Mouse (Mus musculus): ENCODE results near the gene Slbp.

Slbp gene

GRCm38 (mm10) chr5:33681044-33681443, 28.7 kb upstream of the Slbp start:
- DNase-seq (ENCODE audit: low spot score in 2 of 2), result no peak

- DNase-seq (ENCODE audit: low spot score in 2 of 2), result no peak
These were observed 25.9 kb upstream of the Slbp start for GRCm38 (mm10) chr5:33678244-33678643.

DNA sequence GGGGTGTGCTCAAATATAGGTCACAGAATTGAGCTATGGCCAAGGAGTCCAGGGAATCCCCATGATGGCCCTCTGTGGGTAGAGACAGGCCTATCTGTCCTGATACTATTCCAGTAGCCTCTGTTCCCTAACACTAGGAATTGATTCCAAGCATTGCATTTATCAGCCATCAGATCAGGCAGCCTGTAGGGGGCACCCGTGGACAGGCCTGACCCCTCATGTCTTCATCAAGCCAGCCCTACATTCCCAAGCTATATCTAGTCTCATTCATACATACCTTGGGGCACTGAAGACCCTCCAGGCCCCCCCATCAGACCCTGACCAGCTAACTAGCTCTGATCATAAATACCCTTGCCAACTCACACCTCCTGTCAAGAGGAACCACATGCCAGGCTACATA, 23.6 kb upstream of the Slbp start:
- no peak for DNase-seq (ENCODE audit: low spot score in 2 of 2)

DNA sequence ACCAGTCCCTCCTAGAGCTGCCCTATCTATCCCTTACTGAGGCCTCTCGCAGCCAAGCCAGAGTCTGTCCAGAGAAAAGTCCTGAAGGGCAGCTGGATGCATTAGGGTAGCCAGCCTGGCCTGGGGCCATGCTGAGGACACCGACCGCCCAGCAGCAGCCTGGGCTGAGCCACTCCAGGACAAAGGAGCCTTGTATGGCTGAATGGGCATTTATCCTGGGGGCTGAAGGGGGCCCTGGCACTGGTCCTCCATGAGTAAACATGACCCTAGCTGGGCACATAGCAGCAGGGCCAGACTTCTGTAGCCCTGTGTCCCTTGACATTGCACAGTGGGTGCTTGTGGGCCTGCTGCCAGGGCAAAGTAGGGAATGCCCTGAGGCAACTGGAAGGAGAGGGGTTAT, 22.1 kb upstream of the Slbp start:
- DNase-seq (ENCODE audit: low spot score in 2 of 2), result no peak

- no peak for DNase-seq (ENCODE audit: low spot score in 2 of 2)
These were observed 19.3 kb upstream of the Slbp start for GRCm38 (mm10) chr5:33671659-33672058.

DNA sequence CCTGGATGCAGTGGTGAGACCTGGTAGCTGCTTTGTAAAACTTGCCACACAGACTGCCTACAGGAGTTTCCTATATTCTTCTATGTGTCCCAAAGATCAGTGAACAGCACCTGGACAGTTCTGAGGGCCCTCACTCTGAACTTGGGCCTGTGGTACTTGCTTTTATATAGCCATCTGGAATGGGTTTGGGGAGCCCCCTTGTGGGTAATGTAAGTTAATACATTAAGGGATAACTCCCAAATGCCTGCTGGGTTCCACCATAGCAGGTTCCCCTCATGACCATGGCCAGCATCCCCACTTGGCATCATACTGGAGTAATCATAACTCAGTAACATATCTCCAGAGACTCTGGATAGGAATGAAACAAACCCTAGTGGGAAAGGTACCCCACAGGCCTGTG, 15.8 kb upstream of the Slbp start:
- no peak for DNase-seq (ENCODE audit: low spot score in 2 of 2)

GRCm38 (mm10) chr5:33658664-33659050, 6.3 kb upstream of the Slbp start:
- no peak for DNase-seq (ENCODE audit: low spot score in 2 of 2)

DNA sequence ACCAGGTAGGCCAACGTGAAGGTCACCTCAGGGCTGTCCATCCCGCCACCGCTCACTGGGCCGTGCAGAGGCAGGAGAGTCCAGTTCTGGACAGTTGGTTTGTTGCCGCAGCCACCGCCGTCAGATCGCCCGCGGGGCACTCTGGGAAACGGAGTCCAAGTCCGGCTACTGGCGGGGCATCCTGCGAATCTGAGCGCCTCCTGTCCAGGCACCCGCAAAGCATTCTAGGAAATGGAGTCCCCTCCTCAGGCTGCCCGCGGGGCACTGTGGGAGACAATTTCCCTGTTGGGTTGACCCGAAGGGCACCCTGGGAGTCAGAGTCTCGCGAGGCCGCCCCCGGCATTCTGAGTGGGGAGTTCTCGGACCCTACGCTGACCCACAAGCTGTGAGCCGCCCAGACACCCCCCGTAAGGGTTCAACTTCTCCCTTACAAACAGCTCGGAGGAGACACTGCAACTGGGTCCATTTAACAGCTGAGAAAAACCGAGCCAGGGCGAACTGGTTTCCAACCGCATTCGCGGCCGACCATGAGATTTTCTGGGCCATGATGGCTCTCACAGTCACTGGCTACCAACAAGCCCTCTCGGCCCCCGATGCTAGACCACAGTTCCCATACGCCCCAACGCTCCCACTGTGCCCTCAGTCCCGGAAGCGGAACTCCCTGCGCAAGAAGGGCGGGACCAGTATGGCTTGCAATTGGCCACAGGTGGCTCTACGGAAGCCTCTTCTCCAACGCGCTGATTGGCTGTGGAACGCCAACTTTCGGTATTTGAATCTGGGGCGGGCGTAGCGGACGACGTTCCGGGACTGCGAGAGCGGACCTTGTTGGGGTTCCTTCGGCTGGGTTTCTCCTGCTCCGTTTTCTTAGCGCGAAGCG, 5.7 kb upstream of the Slbp start, which contains the start of the genes Tacc3 and Tmem129:
TSS of gene Tacc3 (plus strand) at position 342 of the 877 bp plus-strand sequence.
TSS of gene Tmem129 (minus strand) at position 630 of the 877 bp plus-strand sequence.
- DNase-seq (ENCODE audit: low spot score in 2 of 2), result peak; percentile 98 to 99

DNA sequence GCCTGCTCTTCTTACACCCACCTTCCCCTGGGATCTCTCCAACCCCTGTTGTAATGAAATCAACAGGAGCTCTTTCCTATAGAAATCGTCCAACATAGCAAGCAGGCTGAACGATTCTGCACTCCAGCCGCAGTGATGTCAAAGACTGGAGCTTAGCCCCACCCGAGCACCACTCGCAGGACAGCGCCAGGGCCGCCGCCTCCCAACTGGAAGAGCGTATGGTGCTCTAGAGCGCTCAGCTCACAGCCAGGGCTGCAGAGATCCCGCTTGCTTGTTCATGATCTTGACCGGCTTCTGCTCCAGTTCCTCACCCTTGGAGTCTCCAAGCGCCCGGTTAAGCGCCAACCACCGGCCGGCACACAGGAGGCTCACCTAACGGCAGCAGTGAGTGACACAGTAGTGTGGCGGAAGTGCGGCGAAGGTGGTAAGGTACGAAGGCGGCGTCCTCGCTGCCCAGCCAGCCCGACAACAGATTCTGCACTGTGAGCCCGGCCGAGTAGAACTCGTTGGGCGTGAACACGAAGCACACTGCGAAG, 4.9 kb upstream of the Slbp start:
- DNase-seq (ENCODE audit: low spot score in 2 of 2), result no peak

DNA sequence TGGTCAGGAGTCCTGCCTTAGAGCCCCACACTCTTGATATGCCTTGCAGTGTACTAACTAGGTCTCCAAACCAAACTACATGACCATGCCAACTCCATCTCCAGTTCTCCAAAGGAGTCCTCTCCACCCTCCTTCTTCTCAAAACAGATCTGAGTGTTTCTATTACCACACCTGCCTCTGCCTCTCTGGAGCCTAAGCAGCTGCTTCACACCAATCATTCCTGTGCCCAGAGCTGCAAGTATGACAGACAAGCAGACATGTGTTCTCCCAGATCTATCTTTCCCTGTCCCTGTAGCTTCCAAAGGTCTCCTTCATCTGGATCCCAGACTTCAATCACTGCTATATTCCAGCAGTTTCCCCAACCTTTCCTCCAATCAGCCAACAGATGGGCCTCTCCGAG, 4.4 kb upstream of the Slbp start:
- no peak for DNase-seq (ENCODE audit: low spot score in 2 of 2)

DNA sequence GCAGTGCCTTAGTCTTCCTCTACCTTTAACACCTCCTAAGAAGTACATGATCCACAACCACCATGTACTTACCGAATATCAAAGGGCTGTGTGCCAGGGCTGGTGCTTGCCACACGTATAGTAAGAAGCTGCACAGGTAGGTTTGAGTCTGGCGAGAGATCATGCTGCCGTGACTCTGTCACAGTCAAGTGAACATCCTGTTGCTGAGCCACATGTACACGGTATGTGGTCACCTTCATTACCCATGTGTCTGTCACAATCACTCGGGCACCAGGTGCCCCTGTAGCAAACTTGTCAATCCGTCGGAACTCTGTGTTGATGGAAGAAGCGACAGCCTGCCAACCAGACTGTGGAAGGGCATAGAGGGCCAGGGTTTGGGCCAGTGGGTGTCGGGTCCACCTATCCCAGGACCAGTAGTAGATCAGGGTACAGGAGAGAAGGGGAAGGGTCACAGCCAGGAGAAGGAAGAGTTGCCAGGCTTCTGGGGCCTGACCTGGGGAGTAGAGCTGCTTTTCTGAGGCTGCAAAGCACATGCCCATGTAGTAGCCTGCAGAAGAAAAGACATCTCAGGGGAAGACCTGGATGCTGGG, 3.0 kb upstream of the Slbp start:
- no peak for DNase-seq (ENCODE audit: low spot score in 2 of 2)

DNA sequence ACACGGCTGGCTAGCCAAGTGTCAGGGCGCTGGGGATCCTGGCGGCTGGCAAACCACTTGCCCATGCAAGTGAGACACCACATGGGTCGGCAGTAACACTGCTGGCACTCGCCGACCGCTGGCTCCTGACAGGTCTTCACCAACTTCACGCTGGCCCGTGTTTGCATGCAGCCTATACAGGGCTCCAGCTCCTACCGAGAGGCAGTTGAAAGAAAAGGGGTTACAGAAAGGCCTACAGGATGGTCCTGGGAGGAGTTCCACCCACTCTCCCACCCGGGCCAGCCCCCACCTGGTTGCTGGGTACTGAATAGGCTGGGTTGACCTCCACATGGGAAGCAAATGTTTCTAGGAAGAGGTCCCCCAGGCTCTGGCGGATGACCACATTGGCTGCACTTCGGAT, 2.0 kb upstream of the Slbp start:
- no peak for DNase-seq (ENCODE audit: low spot score in 2 of 2)

DNA sequence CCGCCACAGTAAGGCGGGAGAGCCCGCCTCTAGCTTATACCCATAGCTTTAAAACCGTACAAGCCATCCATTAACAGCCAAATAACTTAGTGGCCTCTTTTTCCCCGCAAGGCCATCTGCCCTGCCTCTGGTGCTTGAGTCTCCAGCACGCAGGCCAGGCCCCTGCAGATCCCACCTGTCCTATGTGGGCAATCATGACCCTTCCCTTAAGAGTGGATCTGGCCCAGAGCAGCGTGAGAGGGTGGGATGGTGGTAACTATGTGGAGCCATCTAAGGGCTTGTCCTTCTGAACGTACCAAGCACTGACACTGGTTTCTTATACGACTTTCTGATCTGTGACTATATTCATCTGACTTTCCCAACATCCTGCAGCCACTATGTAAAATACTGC, 404 bp upstream of the Slbp start:
- DNase-seq (ENCODE audit: low spot score in 2 of 2), result no peak

- no peak for DNase-seq (ENCODE audit: low spot score in 2 of 2)
These were observed 843 bp downstream of the Slbp start for GRCm38 (mm10) chr5:33651541-33651920.

GRCm38 (mm10) chr5:33651017-33651416, 1.4 kb downstream of the Slbp start:
- no peak for DNase-seq (ENCODE audit: low spot score in 2 of 2)

GRCm38 (mm10) chr5:33640652-33641051, 11.7 kb downstream of the Slbp start:
- peak in 1 of 2 experiments; percentile 38 for DNase-seq (ENCODE audit: low spot score in 2 of 2)

DNA sequence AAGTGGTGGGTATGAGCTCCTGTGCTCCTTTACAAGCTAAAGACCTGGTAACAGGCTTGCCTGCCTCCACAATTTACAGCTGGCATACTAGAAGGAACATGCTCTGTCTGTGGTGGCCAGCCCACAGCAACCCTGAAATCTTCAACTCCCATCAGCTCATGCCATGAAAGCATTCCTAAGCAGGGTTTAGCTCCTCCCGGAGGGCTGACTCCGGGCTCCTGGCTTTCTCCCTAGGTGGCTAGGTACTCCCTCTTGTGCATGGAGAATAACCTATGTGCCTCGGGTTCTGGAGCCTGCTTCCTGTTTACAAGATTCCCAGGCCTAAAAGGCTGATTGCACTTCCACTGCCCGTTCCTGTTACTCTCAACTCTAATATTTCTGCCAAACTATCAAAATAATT, 13.5 kb downstream of the Slbp start:
- no peak for DNase-seq (ENCODE audit: low spot score in 2 of 2)

GRCm38 (mm10) chr5:33637606-33638350, 14.6 kb downstream of the Slbp start:
- DNase-seq (ENCODE audit: low spot score in 2 of 2), result no peak

- DNase-seq (ENCODE audit: low spot score in 2 of 2), result no peak
These were observed 17.0 kb downstream of the Slbp start for GRCm38 (mm10) chr5:33635361-33635760.

DNA sequence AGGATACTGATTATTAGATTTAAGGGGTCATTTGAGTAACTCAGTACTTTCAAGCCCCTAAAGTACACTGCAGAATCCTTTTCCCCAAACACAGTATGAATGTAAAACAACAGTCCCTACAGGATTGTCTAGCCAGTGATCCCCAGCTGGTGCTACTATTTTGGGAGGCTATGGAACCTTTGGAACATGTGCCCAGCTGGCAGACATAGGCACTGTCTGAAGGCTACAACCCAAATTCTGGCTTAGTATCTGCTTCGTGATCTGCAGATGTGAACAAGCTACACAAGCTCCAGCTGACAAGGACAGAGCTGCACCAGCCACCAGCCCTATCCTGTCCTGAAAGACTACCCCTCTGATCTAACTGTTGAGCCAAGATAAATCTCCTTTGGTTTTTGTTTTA, 19.8 kb downstream of the Slbp start:
- DNase-seq (ENCODE audit: low spot score in 2 of 2), result no peak

DNA sequence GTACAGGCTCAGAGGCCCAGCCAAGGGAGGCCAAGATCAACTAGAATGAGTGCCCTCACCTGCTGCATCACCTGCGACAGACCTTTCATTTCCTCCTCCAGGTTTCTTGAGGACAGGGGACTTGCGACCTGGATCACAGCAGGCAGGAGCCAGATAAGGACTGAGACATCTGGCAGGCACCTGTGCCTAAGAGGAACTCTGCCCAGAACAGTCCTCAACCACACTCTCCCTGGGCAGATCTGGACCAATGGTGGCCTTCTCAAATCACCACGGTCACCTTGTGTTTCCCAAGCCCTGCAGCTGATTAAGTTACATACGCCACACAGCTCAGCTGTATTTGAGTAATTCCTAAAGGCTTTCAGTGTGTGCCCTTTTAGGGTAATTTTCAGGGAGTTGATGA, 21.8 kb downstream of the Slbp start:
- peak; percentile 25 to 40 for DNase-seq (ENCODE audit: low spot score in 2 of 2)

DNA sequence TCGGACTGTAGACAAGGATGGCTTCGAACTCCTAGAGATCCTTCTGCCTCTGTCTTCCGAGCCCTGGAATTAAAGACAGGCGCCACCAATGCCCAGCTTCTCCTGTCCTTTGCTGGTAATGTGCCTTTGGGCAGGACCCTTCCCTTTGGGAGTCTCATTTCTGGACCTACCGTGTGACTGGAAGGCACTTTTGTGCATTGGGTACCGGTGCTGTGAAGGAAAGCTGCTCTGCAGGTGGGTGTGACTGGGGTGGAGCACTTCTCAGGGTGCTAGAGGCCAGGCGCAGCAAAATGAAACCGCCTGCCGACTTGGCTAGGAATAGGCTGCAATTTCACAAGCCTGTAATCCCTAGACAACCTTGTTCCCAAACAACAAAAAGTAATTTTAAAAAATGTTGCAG, 22.3 kb downstream of the Slbp start:
- peak; percentile 60 to 64 for DNase-seq (ENCODE audit: low spot score in 2 of 2)
